Mouse (Mus musculus) E14TG2a.4 (cell line): ENCODE results near the gene Ccl25.
A peak's percentile ranks its signal among the peaks of the same experiment; 100 is the strongest.

Experiments
- H3K27me3 ChIP-seq: 2 replicates; pipeline ENCODE4 v1.6.1; 2014; ENCODE audit warnings: low read length, control low read depth; ENCODE audit not compliant: insufficient read depth
- H3K36me3 ChIP-seq: 2 replicates; pipeline ENCODE4 v1.6.1; 2014; ENCODE audit warnings: low read length, control low read depth; ENCODE audit not compliant: insufficient read depth
- H3K4me1 ChIP-seq: replicated peaks from 2 replicates; pipeline ENCODE4 v1.6.1; 2014; ENCODE audit warnings: low read depth, low read length, control low read depth
- H3K4me3 ChIP-seq: replicated peaks from 2 replicates; pipeline ENCODE4 v1.5.1; 2014; ENCODE audit warnings: mild to moderate bottlenecking, low read length
- H3K9me3 ChIP-seq: 2 replicates; pipeline ENCODE4 v1.6.1; 2014; ENCODE audit warnings: low read length, control low read depth
- CTCF ChIP-seq: conservative IDR thresholded peaks from 2 replicates; pipeline ENCODE4 v1.5.1; 2014; ENCODE audit warnings: low read length
- NANOG ChIP-seq: IDR thresholded peaks from 2 replicates; pipeline ENCODE4 v1.6.1; 2014; ENCODE audit warnings: borderline replicate concordance, low read length, mixed read lengths
- POU5F1 ChIP-seq: IDR thresholded peaks from 2 replicates; pipeline ENCODE4 v1.6.1; 2014; ENCODE audit warnings: low read length, borderline replicate concordance

The Ccl25 gene

DNA sequence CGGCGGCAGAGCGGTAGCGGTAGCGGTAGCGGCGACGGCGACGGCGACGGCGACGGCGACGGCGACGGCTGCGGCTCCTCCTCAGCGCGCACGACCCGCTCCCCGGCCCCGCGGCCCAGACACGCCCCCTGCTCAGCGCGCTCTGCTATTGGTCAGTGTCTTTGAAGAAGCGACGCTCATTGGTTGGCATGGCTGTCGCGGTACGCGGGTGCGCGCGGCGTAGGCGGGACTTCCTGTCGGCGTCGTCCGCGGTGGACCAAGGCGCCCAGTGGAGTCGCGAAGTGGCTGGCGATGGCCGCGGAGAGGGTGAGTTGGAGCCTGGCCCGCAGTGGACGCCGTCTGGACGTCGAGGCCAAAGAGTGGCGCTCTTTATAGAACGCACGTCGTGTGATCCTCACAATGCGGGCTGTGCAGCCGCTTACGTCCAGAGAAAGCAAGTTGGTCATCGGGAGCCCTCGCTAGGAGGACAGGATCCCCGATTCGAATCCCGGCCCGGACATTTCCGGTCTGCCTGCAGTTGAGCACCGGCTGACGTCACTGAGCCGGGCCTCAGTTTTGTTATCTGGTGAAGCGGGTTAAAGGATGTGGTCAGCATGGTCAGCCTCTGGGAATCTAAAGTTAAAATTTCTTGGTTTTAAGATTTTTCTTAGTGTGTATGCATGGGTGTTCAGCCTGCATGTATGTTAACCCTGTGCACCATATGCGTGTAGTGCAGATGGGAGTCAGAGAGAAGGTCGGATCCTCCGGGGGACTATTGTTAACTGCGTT, at the start of gene Ccl25, which contains the start of gene Elavl1:
Gene Ccl25 (plus strand): TSS at position 228 of the 768 bp plus-strand sequence.
Gene Elavl1 (minus strand): TSS at position 431 of the 768 bp plus-strand sequence.
- H3K4me1 ChIP-seq: peaks cover 59% of the 10 kb centered on the region
- H3K27me3 ChIP-seq: no peaks in the 10 kb centered on the region
- H3K9me3 ChIP-seq: no peaks in the 10 kb centered on the region
- peaks cover 63% of the 10 kb centered on the region for H3K36me3 ChIP-seq
- peak within 1 kb of the TSS; percentile 94 for H3K4me3 ChIP-seq
- TF ChIP-seq NANOG: no peak
- no peak for TF ChIP-seq CTCF
- no peak for TF ChIP-seq POU5F1

DNA sequence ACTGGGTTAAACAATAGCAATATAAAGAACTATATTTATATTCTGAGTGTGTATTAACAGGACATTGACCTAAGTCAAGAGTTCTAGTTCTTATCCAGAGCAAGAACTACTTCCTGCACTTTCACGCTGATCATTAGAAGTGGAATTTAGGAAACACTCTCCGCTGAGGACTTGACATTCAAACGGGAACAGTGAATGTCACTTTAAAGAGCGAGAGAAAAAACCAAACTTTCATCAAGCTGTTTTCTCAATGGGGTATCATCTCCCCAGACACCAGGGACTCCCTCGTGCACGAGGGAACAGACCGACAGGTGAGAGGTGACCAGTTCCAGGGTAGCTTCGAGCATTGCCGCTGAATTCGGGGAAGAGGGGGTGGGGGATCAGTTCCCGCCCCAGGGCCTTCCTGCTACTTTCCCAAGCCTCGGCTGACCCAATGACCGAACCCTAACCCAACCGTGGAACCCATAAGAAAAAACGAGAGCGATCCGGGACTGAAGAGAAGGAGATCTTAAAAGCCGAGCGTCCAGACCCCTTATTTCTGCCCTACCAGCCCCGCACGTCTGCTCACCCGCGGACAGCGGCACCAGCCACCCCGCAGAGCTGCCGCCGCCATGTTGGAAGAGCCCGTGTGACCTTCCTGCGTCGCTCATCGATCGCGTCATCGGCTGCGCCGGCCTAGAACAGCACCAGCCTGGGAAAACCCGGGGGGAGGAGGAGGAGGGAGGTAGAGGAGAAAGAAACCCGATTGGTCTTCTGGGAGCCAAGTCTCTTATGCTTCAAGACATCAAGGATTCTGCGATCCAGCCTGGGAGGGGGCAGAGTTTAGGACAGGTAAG, 49.5 kb upstream of the Ccl25 start, which contains the start of gene Timm44:
Gene Timm44 (minus strand): TSS at position 639 of the 836 bp plus-strand sequence.
- Histone ChIP-seq H3K27me3 (no peaks in the 10 kb centered on the region), H3K4me3 (peak within 1 kb of the TSS; percentile 98), H3K36me3 (peaks cover 27% of the 10 kb centered on the region), H3K4me1 (peaks cover 23% of the 10 kb centered on the region), H3K9me3 (no peaks in the 10 kb centered on the region)
- TF ChIP-seq CTCF (no peak), NANOG (no peak), POU5F1 (no peak)

DNA sequence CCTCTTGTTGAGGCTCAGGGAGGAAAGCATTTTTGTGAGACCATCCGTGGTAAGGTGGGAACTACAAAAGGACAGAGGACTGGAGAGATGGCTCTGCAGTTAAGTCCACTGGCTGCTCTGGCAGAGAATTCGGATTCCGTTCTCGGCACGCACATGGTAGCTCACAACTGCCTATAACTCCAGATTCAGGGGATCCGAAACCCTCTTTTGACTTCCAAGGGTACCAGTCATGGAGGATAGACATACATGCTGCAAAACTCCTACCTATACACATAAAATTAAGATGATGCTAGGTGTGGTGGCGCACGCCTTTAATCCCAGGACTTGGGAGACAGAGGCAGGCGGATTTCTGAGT, 48.9 kb upstream of the Ccl25 start:
- H3K9me3 ChIP-seq: no peaks in the 10 kb centered on the region

DNA sequence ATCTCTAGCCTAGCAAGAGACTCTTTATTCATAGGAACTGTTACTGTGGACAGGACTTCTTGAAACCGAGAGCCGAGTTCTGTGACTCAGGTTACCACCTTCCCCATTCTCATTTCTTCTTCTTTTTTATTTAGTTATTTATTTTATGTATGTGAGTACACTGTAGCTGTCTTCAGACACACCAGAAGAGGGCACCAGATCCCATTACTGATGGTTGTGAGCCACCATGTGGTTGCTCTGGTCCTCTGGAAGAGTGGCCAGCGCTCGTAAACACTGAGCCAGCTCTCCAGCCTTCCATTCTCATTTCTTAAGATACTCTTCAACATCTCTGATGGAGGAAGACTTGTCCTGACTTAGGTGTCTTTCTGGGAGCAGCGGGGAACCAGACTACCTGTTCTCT, 32.3 kb upstream of the Ccl25 start:
- no peak for TF ChIP-seq NANOG
- no peak for TF ChIP-seq CTCF
- no peak for TF ChIP-seq POU5F1

More for the DNA sequence above, 48.9 kb upstream of the Ccl25 start:
- H3K27me3 ChIP-seq: no peaks in the 10 kb centered on the region
- H3K36me3 ChIP-seq: peaks cover 26% of the 10 kb centered on the region
- H3K4me1 ChIP-seq: peaks cover 23% of the 10 kb centered on the region
- H3K4me3 ChIP-seq: peak overlapping the region; percentile 98
- TF ChIP-seq CTCF: no peak
- no peak for TF ChIP-seq POU5F1
- TF ChIP-seq NANOG: no peak

DNA sequence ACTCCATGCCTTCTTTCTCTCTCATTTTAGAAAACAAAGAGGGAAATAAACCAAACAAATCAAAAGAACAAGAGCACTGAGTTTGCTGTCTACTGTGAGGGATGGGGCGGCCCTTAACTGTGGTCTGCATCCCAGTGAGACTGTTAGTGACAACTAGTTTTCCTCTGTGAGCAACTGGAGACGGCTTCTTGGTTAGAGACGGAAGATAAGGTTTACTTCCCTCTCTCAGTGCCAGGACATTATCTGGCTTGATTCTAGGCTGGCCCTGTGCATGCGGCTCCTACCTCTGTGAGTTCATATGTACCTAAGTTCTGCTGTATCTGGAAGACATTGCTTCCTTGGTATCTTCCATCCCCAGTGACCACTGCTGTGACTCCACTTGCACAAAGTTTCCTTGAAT, 27.2 kb upstream of the Ccl25 start:
- no peaks in the 10 kb centered on the region for H3K27me3 ChIP-seq
- H3K9me3 ChIP-seq: no peaks in the 10 kb centered on the region

More for the DNA sequence above, 32.3 kb upstream of the Ccl25 start:
- Histone ChIP-seq H3K36me3 (peaks cover 98% of the 10 kb centered on the region), H3K27me3 (no peaks in the 10 kb centered on the region), H3K4me3 (no peak overlapping the region), H3K4me1 (peaks cover 25% of the 10 kb centered on the region), H3K9me3 (no peaks in the 10 kb centered on the region)

DNA sequence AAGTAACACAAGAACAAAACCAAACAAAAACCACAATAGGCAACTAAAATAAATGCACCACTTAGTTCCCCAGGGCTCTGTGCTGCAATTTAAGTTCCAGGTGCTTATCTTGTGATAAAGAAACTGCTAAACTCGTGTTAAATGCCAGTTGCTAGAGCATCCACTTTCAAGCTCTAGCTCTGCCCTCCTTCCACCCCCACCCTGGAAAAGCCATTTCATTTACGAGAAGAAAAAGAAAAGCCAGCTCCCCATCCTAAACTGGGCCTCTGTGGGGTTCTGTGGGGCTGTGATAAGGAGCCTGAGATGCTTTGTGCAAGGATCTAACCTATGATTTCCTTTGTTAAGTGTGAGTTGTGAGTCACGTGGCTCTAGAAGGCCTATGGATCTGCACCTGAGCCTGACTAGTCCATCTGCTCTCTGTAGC, 20.9 kb upstream of the Ccl25 start:
- Histone ChIP-seq H3K36me3 (peaks cover 99% of the 10 kb centered on the region), H3K4me3 (no peak overlapping the region), H3K9me3 (no peaks in the 10 kb centered on the region), H3K4me1 (peaks cover 17% of the 10 kb centered on the region), H3K27me3 (no peaks in the 10 kb centered on the region)
- no peak for TF ChIP-seq CTCF
- no peak for TF ChIP-seq NANOG
- TF ChIP-seq POU5F1: no peak

More for the DNA sequence above, 27.2 kb upstream of the Ccl25 start:
- no peak overlapping the region for H3K4me3 ChIP-seq
- H3K36me3 ChIP-seq: peaks cover 98% of the 10 kb centered on the region
- TF ChIP-seq NANOG (no peak), CTCF (no peak), POU5F1 (no peak)
- H3K4me1 ChIP-seq: peaks cover 17% of the 10 kb centered on the region

DNA sequence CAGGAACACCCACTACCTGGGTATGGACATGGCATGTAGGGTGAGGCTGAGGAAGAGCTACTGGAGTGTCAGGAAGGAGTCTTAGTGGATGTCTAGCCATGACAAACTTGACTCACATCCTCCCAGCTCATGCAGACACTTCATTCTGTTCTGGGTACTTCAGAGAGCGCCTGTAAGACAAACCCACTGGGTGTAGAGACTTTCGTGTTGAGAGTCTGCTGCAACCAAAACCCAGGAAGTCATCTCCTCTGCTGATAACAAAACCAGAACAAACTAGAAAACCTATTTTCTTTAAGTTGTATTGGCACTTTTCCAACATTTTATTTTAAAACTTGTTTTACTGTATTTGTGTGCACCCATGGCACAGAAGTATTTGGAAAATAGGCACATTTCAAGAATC, 19.2 kb upstream of the Ccl25 start:
- Histone ChIP-seq H3K36me3 (peaks cover 100% of the 10 kb centered on the region), H3K27me3 (no peaks in the 10 kb centered on the region), H3K4me3 (no peak overlapping the region), H3K4me1 (peaks cover 7% of the 10 kb centered on the region; the same call in 1 of the 2 replicates), H3K9me3 (no peaks in the 10 kb centered on the region)
- TF ChIP-seq NANOG (no peak), CTCF (no peak), POU5F1 (no peak)

DNA sequence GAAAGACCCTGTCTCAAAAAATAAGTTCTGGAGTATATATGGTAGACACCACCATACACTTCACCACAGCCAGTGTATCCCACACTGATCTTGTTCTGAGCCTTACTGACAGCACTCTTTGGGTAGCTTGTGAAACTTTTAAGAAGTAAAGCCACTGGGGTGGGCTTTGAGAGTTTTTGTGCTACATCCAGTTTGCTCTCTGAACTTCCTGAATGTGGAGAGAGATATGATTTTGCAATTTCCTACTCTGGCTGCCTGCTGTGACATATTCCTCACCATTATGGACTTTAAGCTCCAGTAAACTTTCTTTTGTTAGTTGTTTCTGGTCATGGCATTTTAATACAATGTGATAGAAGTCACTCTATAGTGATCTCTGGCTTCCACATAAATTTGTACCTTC, 12.9 kb upstream of the Ccl25 start:
- TF ChIP-seq CTCF: no peak
- no peak for TF ChIP-seq POU5F1
- TF ChIP-seq NANOG: no peak
- Histone ChIP-seq H3K36me3 (peaks cover 53% of the 10 kb centered on the region), H3K4me1 (peaks cover 20% of the 10 kb centered on the region), H3K9me3 (no peaks in the 10 kb centered on the region), H3K27me3 (no peaks in the 10 kb centered on the region), H3K4me3 (no peak overlapping the region)
